Mouse (Mus musculus) ES-E14 (cell line): Measurements from ENCODE around the gene Baiap3. TPM values are rescaled to one million over a fixed set of nuclear protein-coding genes. Genes with fewer than 3 reads are reported as not detected.
A peak's percentile ranks its signal among the peaks of the same experiment; 100 is the strongest.

Experiments used
- DNase-seq: peaks from one replicate; pipeline ENCODE4 v3.0.0-alpha.2; 2013; ENCODE audit warnings: low read depth, low spot score
- H3K27ac ChIP-seq: 2 replicates; pipeline ENCODE4 v1.5.1; 2012; ENCODE audit warnings: low read depth, mild to moderate bottlenecking, low read length, moderate library complexity, mixed read lengths; ENCODE audit not compliant: poor library complexity, insufficient read depth, severe bottlenecking
- H3K36me3 ChIP-seq: 2 replicates; pipeline ENCODE4 v1.6.1; 2012; ENCODE audit warnings: mild to moderate bottlenecking, low read length, moderate library complexity, mixed read lengths; ENCODE audit not compliant: control insufficient read depth, poor library complexity, insufficient read depth, severe bottlenecking
- H3K4me1 ChIP-seq, 2 experiments: fragments of 150-350 bp in 1 of 2; sonication (generic) in 1 of 2; 2 replicates each; pipeline ENCODE4 v1.6.1; 2012; ENCODE audit warnings: low read length in 2 of 2, mild to moderate bottlenecking in 1 of 2, mixed read lengths in 1 of 2; ENCODE audit not compliant: control insufficient read depth in 2 of 2, insufficient read depth in 2 of 2, poor library complexity in 1 of 2
- H3K4me3 ChIP-seq, 2 experiments: fragments of 150-350 bp in 1 of 2; sonication (generic) in 1 of 2; 2 replicates each; pipeline ENCODE4 v1.5.1; 2012; ENCODE audit warnings: low read length in 2 of 2, low read depth in 1 of 2, mild to moderate bottlenecking in 1 of 2, mixed read lengths in 1 of 2; ENCODE audit not compliant: insufficient read depth in 1 of 2, poor library complexity in 1 of 2, severe bottlenecking in 1 of 2
- H3K9ac ChIP-seq: 2 replicates; pipeline ENCODE4 v1.6.1; 2012; ENCODE audit warnings: low read depth, mild to moderate bottlenecking, low read length, mixed read lengths; ENCODE audit not compliant: poor library complexity, insufficient read depth, severe bottlenecking
- H3K9me3 ChIP-seq: fragments of 150-350 bp; sonication (generic); 2 replicates; pipeline ENCODE4 v1.6.1; 2012; ENCODE audit warnings: low read depth, mild to moderate bottlenecking, low read length; ENCODE audit not compliant: control insufficient read depth, insufficient read depth
- CHD2 ChIP-seq: IDR thresholded peaks from 2 replicates; pipeline ENCODE4 v1.6.1; 2014; ENCODE audit warnings: mild to moderate bottlenecking, low read depth, low read length, inconsistent platforms
- HCFC1 ChIP-seq: IDR thresholded peaks from 2 replicates; pipeline ENCODE4 v1.6.1; 2012; ENCODE audit warnings: low read length, inconsistent platforms, borderline replicate concordance; ENCODE audit not compliant: insufficient read depth
- MAFK ChIP-seq: IDR thresholded peaks from 2 replicates; pipeline ENCODE4 v1.6.1; 2014; ENCODE audit warnings: mild to moderate bottlenecking, low read depth, low read length, inconsistent platforms; ENCODE audit not compliant: insufficient read depth
- ZC3H11A ChIP-seq: IDR thresholded peaks from 2 replicates; pipeline ENCODE4 v1.6.1; 2012; ENCODE audit warnings: low read depth, mild to moderate bottlenecking, inconsistent platforms, low read length, borderline replicate concordance
- ZNF384 ChIP-seq: IDR thresholded peaks from 2 replicates; pipeline ENCODE4 v1.6.1; 2012; ENCODE audit warnings: low read depth, low read length, inconsistent platforms
- in situ Hi-C, 2 experiments: fragments of 600-800 bp; cut with MboI; formaldehyde crosslinking; loops; one replicate each; pipeline ENCODE4 v1.15.1; 2025; ENCODE audit warnings: low sequenced_read_pairs in 2 of 2, inconsistent platforms in 1 of 2; ENCODE audit not compliant: unreplicated experiment in 2 of 2
- total RNA-seq: library from RNA; depleted of rRNA; stranded (reverse); fragments of 300-350 nt; gene quantifications from 2 replicates; pipeline ENCODE4 v1.2.3, GENCODE M21; 2012

Gene Baiap3
- total RNA-seq, 1 experiment = 1.9 TPM

DNA sequence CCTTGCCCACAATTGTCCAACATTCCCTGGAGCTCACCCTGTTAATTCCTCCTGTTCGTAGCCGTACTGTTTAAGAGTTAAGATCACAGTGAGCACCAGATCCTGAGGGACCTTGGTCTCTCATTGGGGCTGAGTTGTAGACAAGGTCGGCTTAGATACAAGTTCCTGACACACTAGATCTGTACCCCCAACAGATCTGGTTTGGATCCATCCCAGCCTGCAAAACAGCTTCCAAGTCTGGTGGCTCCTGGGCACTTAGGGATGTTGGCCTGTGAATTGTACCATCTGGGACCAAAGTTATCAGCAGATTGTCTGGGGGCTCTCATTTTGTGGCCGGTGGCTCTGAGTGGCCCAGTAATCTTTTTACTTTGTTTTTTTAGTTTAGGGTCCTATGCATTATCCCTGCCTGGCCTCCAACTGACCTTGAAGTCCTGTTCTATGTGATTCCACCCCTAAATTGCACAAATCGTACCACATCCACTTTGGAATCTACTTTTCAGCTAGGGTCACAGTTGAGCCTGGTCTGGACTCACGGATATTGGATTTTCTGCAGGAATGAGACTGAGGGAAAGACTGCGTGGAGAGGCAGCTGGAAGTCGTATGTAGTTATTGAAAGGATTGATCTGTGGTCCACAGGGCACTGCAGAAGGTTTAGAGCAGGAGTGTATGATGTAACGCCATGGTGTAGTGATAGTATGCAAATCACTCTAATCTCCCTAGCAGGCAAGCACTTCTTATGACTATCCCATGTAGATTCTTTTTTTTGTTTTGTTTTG, 18.6 kb upstream of the Baiap3 start, which contains the start of gene Ube2i:
Ube2i (minus strand) TSS at position 52 of the 776 bp plus-strand sequence.
- H3K27ac ChIP-seq = peak within 1 kb of the TSS; percentile 97
- in situ Hi-C loops = no loop called here
- H3K4me1 ChIP-seq = peaks cover 0 to 10% of the 10 kb centered on the region in 2 experiments; a peak in 1 of 4 replicates
- TF ChIP-seq ZNF384 (no peak), MAFK (no peak), ZC3H11A (no peak), CHD2 (no peak), HCFC1 (no peak)
- H3K36me3 ChIP-seq = peaks cover 5% of the 10 kb centered on the region; the same call in 1 of the 2 replicates
- peak within 1 kb of the TSS; percentile 87 to 94 for H3K4me3 ChIP-seq
- H3K9ac ChIP-seq = peak within 1 kb of the TSS; percentile 96
- DNase-seq = no peak
- H3K9me3 ChIP-seq = no peaks in the 10 kb centered on the region

DNA sequence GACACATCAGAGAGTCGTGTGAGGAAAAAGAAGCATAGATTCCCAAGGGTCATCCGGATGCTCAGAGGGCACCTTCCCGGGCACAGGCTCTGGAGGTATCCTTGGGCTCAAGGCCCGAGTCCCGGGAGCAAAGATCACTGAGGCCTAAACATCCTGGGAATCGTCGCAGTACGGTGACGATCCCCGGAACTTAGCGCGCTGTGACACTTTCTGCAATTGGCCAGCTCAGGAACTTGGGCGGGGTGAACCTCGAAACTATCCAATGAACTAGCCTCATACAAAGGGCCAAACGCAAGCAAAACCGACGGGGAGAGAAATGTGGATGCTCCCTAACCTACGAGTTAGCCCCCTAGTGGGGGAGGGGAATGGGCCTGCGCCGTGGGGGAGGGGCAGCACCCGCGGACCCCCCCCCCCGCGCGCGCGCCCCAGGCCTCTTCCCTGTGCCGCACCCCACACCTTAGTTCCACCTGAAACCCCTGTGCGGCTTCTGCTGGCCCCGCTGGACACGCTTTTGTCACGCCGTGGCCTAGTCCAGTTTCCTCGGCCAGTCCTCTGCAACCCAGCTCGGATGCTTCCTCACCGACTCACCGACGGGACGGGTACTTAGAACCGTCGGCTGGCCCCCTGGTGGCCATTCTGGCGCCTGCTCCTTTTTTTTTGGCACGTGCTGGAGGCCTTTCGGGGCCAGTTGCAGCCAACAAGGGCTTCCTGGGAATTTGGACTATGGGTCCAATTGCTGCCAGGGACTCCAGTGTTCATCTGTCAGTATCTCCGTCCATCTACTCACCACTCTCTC, 17.7 kb upstream of the Baiap3 start:
- Histone ChIP-seq H3K9me3 (no peaks in the 10 kb centered on the region), H3K4me1 (peaks cover 0 to 14% of the 10 kb centered on the region in 2 experiments; a peak in 1 of 4 replicates), H3K36me3 (peaks cover 13% of the 10 kb centered on the region), H3K27ac (peak overlapping the region; percentile 97), H3K4me3 (peak overlapping the region; percentile 87 to 94), H3K9ac (peak overlapping the region; percentile 96)
- DNase-seq = peak; percentile 96
- in situ Hi-C loops = no loop called here
- TF ChIP-seq MAFK (0 out of 2 replicates have a peak, but pooled peaks have one; percentile 32), ZC3H11A (no peak), CHD2 (peak; percentile 65), HCFC1 (peak; percentile 3; the same call in 1 of the 2 replicates), ZNF384 (peak; percentile 100)

DNA sequence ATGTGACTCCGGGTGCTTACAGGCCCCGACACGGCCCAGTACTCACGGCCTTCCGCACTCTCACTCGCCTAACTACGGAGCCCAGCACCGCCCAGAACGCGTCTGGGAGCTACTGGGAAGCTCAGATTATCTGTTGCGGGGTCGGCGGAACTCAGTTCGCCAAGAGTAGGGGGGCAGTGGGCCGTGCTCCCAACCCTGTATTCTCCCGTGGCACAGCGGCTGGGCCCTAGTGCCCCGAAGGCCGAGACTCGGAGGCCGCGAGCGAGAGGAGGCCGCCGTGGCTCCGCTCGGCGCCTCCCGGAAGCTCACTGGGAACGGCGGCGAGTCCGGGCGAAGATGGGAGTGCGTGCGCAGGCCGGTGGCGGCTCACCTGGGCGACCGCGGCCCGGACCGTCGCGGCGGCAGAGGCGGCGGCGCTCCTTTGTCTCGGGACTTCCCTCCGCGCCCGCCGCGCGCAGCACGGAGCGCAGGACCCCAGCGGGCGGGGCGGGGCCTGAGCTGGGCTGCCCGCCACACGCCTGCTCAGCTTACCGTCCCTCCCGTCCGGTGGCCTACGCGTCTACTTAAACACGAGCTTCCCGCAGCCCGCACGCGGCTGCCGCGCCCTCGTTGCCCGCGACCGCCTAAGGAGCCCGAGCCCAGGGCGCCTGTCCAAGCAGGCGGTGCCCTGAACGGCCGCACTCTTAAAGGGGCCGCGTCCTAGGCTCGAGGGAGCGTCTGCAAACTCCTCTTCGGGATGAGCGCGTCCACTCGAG, 17.0 kb upstream of the Baiap3 start:
- 0 out of 2 replicates have a peak, but pooled peaks have one; percentile 21 for TF ChIP-seq MAFK
- 0 out of 2 replicates have a peak, but pooled peaks have one; percentile 8 for TF ChIP-seq ZNF384
- no peak for TF ChIP-seq ZC3H11A
- peak; percentile 77 for TF ChIP-seq HCFC1
- no peak for TF ChIP-seq CHD2
- peak overlapping the region; percentile 87 to 94 for H3K4me3 ChIP-seq
- H3K9ac ChIP-seq = peak overlapping the region; percentile 96
- no peaks in the 10 kb centered on the region for H3K9me3 ChIP-seq
- DNase-seq = peak; percentile 55
- peak overlapping the region; percentile 97 for H3K27ac ChIP-seq
- peaks cover 21% of the 10 kb centered on the region for H3K36me3 ChIP-seq
- in situ Hi-C loops = no loop called here
- peaks cover 0 to 14% of the 10 kb centered on the region in 2 experiments; a peak in 1 of 4 replicates for H3K4me1 ChIP-seq

DNA sequence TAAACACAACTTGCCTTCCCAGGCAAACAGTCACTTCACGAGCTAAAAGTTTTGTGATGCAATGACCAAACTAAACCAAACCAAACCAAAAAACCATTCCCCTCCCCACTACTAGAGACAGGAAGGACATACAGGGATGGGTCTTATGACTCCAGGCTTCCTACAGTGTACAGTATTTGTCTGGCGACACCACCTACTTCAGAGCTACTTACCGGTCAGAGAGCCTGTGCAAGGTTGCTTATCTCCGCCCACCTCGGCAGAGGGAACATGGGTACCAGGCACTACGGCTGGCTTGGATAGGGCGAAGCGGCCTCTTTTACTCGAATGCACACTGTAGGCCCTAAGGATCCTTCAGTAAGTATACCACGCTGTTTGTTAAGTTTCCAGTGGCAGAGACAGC, 16.2 kb upstream of the Baiap3 start:
- peaks cover 0 to 14% of the 10 kb centered on the region in 2 experiments; a peak in 1 of 4 replicates for H3K4me1 ChIP-seq
- no peak for DNase-seq
- H3K36me3 ChIP-seq = peaks cover 28% of the 10 kb centered on the region
- H3K4me3 ChIP-seq = peak overlapping the region; percentile 87 to 94
- in situ Hi-C loops = no loop called here
- H3K9me3 ChIP-seq = no peaks in the 10 kb centered on the region
- peak overlapping the region; percentile 97; the same call in 1 of the 2 replicates for H3K27ac ChIP-seq
- TF ChIP-seq CHD2 (no peak), HCFC1 (no peak), MAFK (no peak), ZC3H11A (no peak), ZNF384 (no peak)
- peak overlapping the region; percentile 96 for H3K9ac ChIP-seq
